Mouse (Mus musculus) embryonic facial prominence, embryonic 11.5 days (tissue): ENCODE results near the gene Znhit6. TPM values are rescaled to one million over a fixed set of nuclear protein-coding genes. Genes with fewer than 3 reads are reported as not detected.

Experiments
- ATAC-seq: fragments of 200-750 bp; cut with Nextera tagmentation; replicated peaks from 2 replicates; pipeline ENCODE4 v1.8.0; 2017; ENCODE audit warnings: low read depth; ENCODE audit not compliant: insufficient number of reproducible peaks, low FRiP score, low TSS enrichment
- DNase-seq: peaks from one replicate; pipeline ENCODE4 v3.0.0-alpha.2; 2015; ENCODE audit warnings: low spot score
- H3K27ac ChIP-seq: fragments of 300-500 bp; sonication (generic); replicated peaks from 2 replicates; pipeline ENCODE4 v1.5.1; 2014; ENCODE audit warnings: mild to moderate bottlenecking, low read depth, low read length, control low read depth
- H3K27me3 ChIP-seq: fragments of 300-500 bp; sonication (generic); 2 replicates; pipeline ENCODE4 v1.6.1; 2014; ENCODE audit warnings: mild to moderate bottlenecking, low read length, moderate library complexity, mixed read lengths; ENCODE audit not compliant: control insufficient read depth, insufficient read depth
- H3K36me3 ChIP-seq: fragments of 300-500 bp; sonication (generic); replicated peaks from 2 replicates; pipeline ENCODE4 v1.6.1; 2014; ENCODE audit warnings: low read depth, mild to moderate bottlenecking, low read length, moderate library complexity, mixed read lengths; ENCODE audit not compliant: control insufficient read depth, insufficient read depth
- H3K4me1 ChIP-seq: fragments of 300-500 bp; sonication (generic); 2 replicates; pipeline ENCODE4 v1.6.1; 2014; ENCODE audit warnings: low read length, mixed read lengths; ENCODE audit not compliant: control insufficient read depth, insufficient read depth
- H3K4me2 ChIP-seq: fragments of 300-500 bp; sonication (generic); 2 replicates; pipeline ENCODE4 v1.6.1; 2014; ENCODE audit warnings: low read depth, mild to moderate bottlenecking, control low read depth, low read length, moderate library complexity
- H3K4me3 ChIP-seq: fragments of 300-500 bp; sonication (generic); 2 replicates; pipeline ENCODE4 v1.5.1; 2014; ENCODE audit warnings: low read depth, low read length, control low read depth
- H3K9ac ChIP-seq: fragments of 300-500 bp; sonication (generic); replicated peaks from 2 replicates; pipeline ENCODE4 v1.6.1; 2014; ENCODE audit warnings: mild to moderate bottlenecking, control low read depth, low read length
- H3K9me3 ChIP-seq: fragments of 300-500 bp; sonication (generic); replicated peaks from 2 replicates; pipeline ENCODE4 v1.6.1; 2016; ENCODE audit warnings: mild to moderate bottlenecking, low read length, inconsistent platforms, mixed read lengths; ENCODE audit not compliant: control insufficient read depth
- WGBS: fragments of 180-500 bp; shearing (Covaris S2); extraction: QIAGEN DNeasy Blood & Tissue Kit; methylation state at CpG from one replicate; pipeline ENCODE4 v1.1.7; 2014; 5-methylcytosine and 5-hydroxymethylcytosine counted together
- polyA plus RNA-seq: library from polyadenylated mRNA; unstranded; fragments of >200 nt; fragmentation: Nextera tagmentation; extraction: Ambion mirVana; gene quantifications from 2 replicates; pipeline ENCODE4 v1.2.1, GENCODE M21; 2014

Znhit6 gene
- polyA plus RNA-seq = 47.2 and 47.5 TPM in 2 replicates

DNA sequence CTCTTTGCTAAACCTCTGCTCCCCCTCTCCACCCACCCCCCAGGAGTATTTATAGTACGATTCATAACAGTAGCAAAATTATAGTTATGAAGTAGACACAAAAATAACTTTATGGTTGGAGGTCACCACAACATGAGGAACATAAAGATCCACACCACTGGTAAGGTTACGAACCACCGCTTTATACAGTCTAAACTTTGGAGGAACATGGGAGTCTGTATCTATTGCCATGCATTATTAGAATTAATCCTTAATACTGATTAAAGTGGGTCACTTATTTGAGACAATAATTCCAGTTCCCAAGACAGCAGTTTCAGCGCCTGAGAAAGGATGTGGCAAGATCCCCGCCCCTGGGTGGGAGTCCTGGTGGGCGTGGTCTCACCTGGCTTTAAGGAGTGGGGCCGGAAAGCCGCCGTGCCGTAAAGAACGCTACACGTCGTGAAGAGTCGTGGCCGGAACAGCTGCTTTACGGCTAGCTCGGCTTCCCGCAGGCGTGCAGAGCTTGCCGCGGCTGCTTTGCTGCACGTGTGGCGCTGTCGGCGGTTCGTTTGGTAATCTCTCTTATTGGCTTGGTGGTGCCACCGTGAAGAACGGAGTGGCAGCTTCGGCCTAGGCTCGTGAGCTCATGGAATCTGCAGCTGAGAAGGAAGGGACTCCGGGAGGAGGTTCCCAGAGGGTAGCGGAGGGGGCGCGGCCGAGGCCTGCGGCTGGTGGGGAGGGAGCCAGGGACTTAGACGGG lies at the start of gene Znhit6:
Gene Znhit6, plus strand, starts transcription at position 463 of the 739 bp plus-strand sequence.
- ATAC-seq = peak; percentile 87
- Histone ChIP-seq H3K4me3 (peak within 1 kb of the TSS; percentile 74), H3K4me2 (peak within 1 kb of the TSS; percentile 71), H3K36me3 (no peaks in the 10 kb centered on the region; the same call in none of the 2 replicates), H3K9me3 (no peaks in the 10 kb centered on the region), H3K27ac (no peak within 1 kb of the TSS), H3K4me1 (0 out of 2 replicates have a peak, but pooled peaks cover 2% of the 10 kb centered on the region), H3K27me3 (no peaks in the 10 kb centered on the region), H3K9ac (peak within 1 kb of the TSS; percentile 70)
- 5% methylated on average over 37 of the region's 37 CpGs for WGBS
- DNase-seq = peak; percentile 98

- no peak for DNase-seq
- no peaks in the 10 kb centered on the region for H3K27me3 ChIP-seq
- H3K4me2 ChIP-seq = no peak overlapping the region
- no peaks in the 10 kb centered on the region for H3K4me1 ChIP-seq
- H3K27ac ChIP-seq = no peak overlapping the region
- no peak for ATAC-seq
- H3K9me3 ChIP-seq = no peaks in the 10 kb centered on the region
- no peak overlapping the region for H3K4me3 ChIP-seq
- WGBS = 88% methylated on average over 1 of the region's 1 CpGs
- no peak overlapping the region for H3K9ac ChIP-seq
- no peaks in the 10 kb centered on the region for H3K36me3 ChIP-seq
These were observed 38.1 kb upstream of the Znhit6 start for GRCm38 (mm10) chr3:145537870-145538269.

- DNase-seq (no peak), ATAC-seq (no peak)
- Histone ChIP-seq H3K27ac (no peak overlapping the region), H3K9ac (no peak overlapping the region), H3K4me1 (no peaks in the 10 kb centered on the region), H3K27me3 (no peaks in the 10 kb centered on the region), H3K36me3 (no peaks in the 10 kb centered on the region), H3K4me2 (no peak overlapping the region), H3K9me3 (no peaks in the 10 kb centered on the region), H3K4me3 (no peak overlapping the region)
- WGBS = 89% methylated on average over 10 of the region's 10 CpGs
These were observed 27.3 kb upstream of the Znhit6 start for GRCm38 (mm10) chr3:145548441-145549415.

GRCm38 (mm10) chr3:145550216-145550615 lies 25.8 kb upstream of the Znhit6 start:
- H3K27ac ChIP-seq = no peak overlapping the region
- H3K36me3 ChIP-seq = no peaks in the 10 kb centered on the region
- ATAC-seq (no peak), DNase-seq (no peak)
- H3K4me2 ChIP-seq = no peak overlapping the region
- no peak overlapping the region for H3K9ac ChIP-seq
- H3K27me3 ChIP-seq = no peaks in the 10 kb centered on the region
- no peak overlapping the region for H3K4me3 ChIP-seq
- 79% methylated on average over 3 of the region's 3 CpGs for WGBS
- no peaks in the 10 kb centered on the region for H3K9me3 ChIP-seq
- H3K4me1 ChIP-seq = no peaks in the 10 kb centered on the region

DNA sequence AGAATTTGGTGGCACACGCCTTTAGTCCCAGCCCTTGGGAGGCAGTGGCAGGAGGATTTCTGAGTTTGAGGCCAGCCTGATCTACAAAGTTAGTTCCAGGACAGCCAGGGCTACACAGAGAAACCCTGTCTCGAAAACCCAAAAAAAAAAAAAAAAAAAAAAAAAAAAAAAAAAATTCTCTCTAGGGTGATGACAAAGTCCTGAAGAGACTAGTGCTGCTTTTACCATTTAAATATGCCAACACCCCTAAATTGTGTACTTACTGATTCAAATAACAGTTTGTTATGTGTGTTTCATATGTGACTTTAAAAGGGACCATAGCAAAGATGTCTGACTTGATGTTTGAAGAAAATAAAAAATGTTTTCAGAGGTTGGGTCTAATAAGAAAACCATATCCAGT lies 21.6 kb upstream of the Znhit6 start:
- Histone ChIP-seq H3K4me3 (no peak overlapping the region), H3K4me1 (no peaks in the 10 kb centered on the region), H3K27ac (no peak overlapping the region), H3K27me3 (no peaks in the 10 kb centered on the region), H3K4me2 (no peak overlapping the region), H3K9ac (no peak overlapping the region), H3K36me3 (no peaks in the 10 kb centered on the region), H3K9me3 (no peaks in the 10 kb centered on the region)
- no peak for ATAC-seq
- DNase-seq = no peak
- 72% methylated on average over 2 of the region's 2 CpGs for WGBS

DNA sequence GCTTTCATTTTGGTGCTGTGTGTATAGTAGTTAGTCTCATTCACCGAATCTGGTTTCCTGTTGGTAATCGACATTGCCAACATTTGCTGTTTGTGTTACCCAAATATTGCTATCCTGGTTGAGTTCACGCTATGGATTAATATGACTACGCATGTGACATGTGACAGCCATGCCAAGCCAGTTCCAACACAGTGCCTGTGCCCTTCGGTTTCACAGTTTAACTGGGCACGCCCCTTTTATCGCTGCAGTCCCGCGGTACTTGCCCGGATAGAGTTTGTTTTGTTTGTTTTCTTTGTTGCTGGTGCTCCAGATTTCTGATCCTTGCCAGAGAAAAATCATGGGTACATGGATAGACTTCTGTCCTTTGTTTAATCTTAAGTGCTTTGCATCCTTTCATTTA lies 19.8 kb upstream of the Znhit6 start:
- ATAC-seq (no peak), DNase-seq (no peak)
- Histone ChIP-seq H3K9me3 (no peaks in the 10 kb centered on the region), H3K27me3 (no peaks in the 10 kb centered on the region), H3K4me1 (no peaks in the 10 kb centered on the region), H3K36me3 (no peaks in the 10 kb centered on the region), H3K27ac (no peak overlapping the region), H3K4me3 (no peak overlapping the region), H3K9ac (no peak overlapping the region), H3K4me2 (no peak overlapping the region)
- 92% methylated on average over 10 of the region's 10 CpGs for WGBS

- Histone ChIP-seq H3K9ac (no peak overlapping the region), H3K9me3 (no peaks in the 10 kb centered on the region)
- WGBS = 91% methylated on average over 5 of the region's 5 CpGs
These were observed 16.3 kb upstream of the Znhit6 start for GRCm38 (mm10) chr3:145559675-145560074.

DNA sequence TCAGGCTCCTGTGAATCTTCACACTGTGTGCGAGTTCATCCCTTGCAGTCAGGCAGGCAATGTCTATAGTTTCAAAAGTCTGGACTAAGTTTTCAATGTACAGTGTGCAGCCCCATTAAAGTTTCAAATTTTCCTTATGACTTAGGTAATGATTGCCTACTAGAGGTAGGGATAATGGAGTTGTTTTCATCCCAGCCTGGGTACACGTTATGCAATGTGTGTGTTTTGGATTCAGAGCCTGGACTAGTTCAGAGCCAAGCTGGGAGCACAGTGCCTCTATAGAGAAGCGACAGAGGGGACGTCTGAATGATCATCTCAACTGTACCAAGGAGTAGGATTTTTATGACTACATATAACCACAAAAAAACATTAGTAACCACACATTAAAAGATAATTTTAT lies 15.9 kb upstream of the Znhit6 start:
- H3K9me3 ChIP-seq = no peaks in the 10 kb centered on the region
- no peak overlapping the region for H3K9ac ChIP-seq
- no peak overlapping the region for H3K27ac ChIP-seq
- no peak for ATAC-seq
- H3K4me3 ChIP-seq = no peak overlapping the region
- no peaks in the 10 kb centered on the region for H3K27me3 ChIP-seq
- no peak overlapping the region for H3K4me2 ChIP-seq
- H3K36me3 ChIP-seq = no peaks in the 10 kb centered on the region
- DNase-seq = no peak
- 82% methylated on average over 4 of the region's 4 CpGs for WGBS
- no peaks in the 10 kb centered on the region for H3K4me1 ChIP-seq

More at GRCm38 (mm10) chr3:145559675-145560074, 16.3 kb upstream of the Znhit6 start:
- H3K27ac ChIP-seq = no peak overlapping the region
- ATAC-seq (no peak), DNase-seq (no peak)
- no peak overlapping the region for H3K4me2 ChIP-seq
- H3K36me3 ChIP-seq = no peaks in the 10 kb centered on the region
- H3K27me3 ChIP-seq = no peaks in the 10 kb centered on the region
- no peaks in the 10 kb centered on the region for H3K4me1 ChIP-seq
- no peak overlapping the region for H3K4me3 ChIP-seq
